Comparison of ENCODE assay signal across 7 mouse cellular contexts in the genomic region with DNA sequence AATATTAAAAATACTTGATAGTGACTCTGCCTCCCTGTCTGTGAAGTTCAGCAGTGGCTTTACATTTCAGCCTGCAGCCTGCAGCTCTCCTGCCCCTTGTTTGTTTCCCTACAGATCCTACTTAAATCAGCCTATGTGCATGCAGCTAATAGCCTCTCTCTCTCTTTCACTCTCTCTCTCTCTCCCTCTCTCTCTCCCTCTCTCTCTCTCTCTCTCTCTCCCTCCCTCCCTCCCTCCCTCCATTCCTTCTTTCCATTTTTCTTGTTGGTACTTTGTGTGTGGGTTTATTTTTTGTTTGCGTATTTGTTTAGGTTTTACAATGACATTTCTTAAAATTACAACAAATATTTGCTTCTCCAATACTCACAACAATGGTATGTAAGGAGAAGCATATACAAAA. TPM values are rescaled to one million over a fixed set of nuclear protein-coding genes. Genes with fewer than 3 reads are reported as not detected.
A peak's percentile ranks its signal among the peaks of the same experiment; 100 is the strongest.
DNase-seq lines count a peak whose midpoint lies in the region; ATAC-seq lines count a peak whose summit lies in the region.

A gene (minus strand): TSS at position 101 of the 400 bp plus-strand sequence.

- WGBS in lung, embryonic 15.5 days = 91% methylated on average over 1 of the region's 1 CpGs
- 95% methylated on average over 1 of the region's 1 CpGs for WGBS in embryonic facial prominence, embryonic 13.5 days
- WGBS in neural tube, embryonic 13.5 days = 94% methylated on average over 1 of the region's 1 CpGs

- H3K9ac ChIP-seq in lung, embryonic 15.5 days = peak within 1 kb of the TSS; percentile 43
- H3K9ac ChIP-seq in embryonic facial prominence, embryonic 13.5 days = peak within 1 kb of the TSS; percentile 66
- H3K9ac ChIP-seq in neural tube, embryonic 13.5 days = peak within 1 kb of the TSS; percentile 92

- H3K9me3 ChIP-seq in lung, embryonic 15.5 days = no peaks in the 10 kb centered on the region
- no peaks in the 10 kb centered on the region for H3K9me3 ChIP-seq in embryonic facial prominence, embryonic 13.5 days
- H3K9me3 ChIP-seq in neural tube, embryonic 13.5 days = no peaks in the 10 kb centered on the region

- H3K27ac ChIP-seq in lung, embryonic 15.5 days = peak within 1 kb of the TSS; percentile 44; the same call in 1 of the 2 replicates
- no peak within 1 kb of the TSS; the same call in 1 of the 2 replicates for H3K27ac ChIP-seq in embryonic facial prominence, embryonic 13.5 days
- H3K27ac ChIP-seq in neural tube, embryonic 13.5 days (replicated peaks) = peak within 1 kb of the TSS; percentile 97

- DNase-seq in lung, postnatal 36 days = no peak
- no peak for DNase-seq in layer of hippocampus, postnatal 25 days (ENCODE audit: extremely low spot score in 1 of 2, low spot score in 1 of 2)
- DNase-seq in right cerebral cortex, postnatal 4 days = no peak
- DNase-seq in urinary bladder, postnatal 25 days (ENCODE audit: low spot score) = no peak

- peaks cover 24% of the 10 kb centered on the region; the same call in 1 of the 2 replicates for H3K4me1 ChIP-seq in lung, embryonic 15.5 days
- H3K4me1 ChIP-seq in embryonic facial prominence, embryonic 13.5 days = peaks cover 27% of the 10 kb centered on the region
- peaks cover 28% of the 10 kb centered on the region for H3K4me1 ChIP-seq in neural tube, embryonic 13.5 days (replicated peaks)

- peak within 1 kb of the TSS; percentile 47 for H3K4me3 ChIP-seq in lung, embryonic 15.5 days
- peak within 1 kb of the TSS; percentile 40 for H3K4me3 ChIP-seq in embryonic facial prominence, embryonic 13.5 days
- peak within 1 kb of the TSS; percentile 62 for H3K4me3 ChIP-seq in neural tube, embryonic 13.5 days

- no peaks in the 10 kb centered on the region for H3K36me3 ChIP-seq in lung, embryonic 15.5 days
- H3K36me3 ChIP-seq in embryonic facial prominence, embryonic 13.5 days = no peaks in the 10 kb centered on the region
- H3K36me3 ChIP-seq in neural tube, embryonic 13.5 days = no peaks in the 10 kb centered on the region

- H3K4me2 ChIP-seq in lung, embryonic 15.5 days = peak within 1 kb of the TSS; percentile 63
- H3K4me2 ChIP-seq in embryonic facial prominence, embryonic 13.5 days = peak within 1 kb of the TSS; percentile 61
- H3K4me2 ChIP-seq in neural tube, embryonic 13.5 days = peak within 1 kb of the TSS; percentile 70

- ATAC-seq in lung, embryonic 15.5 days (ENCODE audit: borderline replicate concordance, extremely low read depth, low FRiP score, low TSS enrichment) = no peak
- no peak for ATAC-seq in embryonic facial prominence, embryonic 13.5 days (ENCODE audit: insufficient number of reproducible peaks, insufficient read depth, low FRiP score, low TSS enrichment, low read depth)
- peak; percentile 37; the same call in 1 of the 2 replicates for ATAC-seq in neural tube, embryonic 13.5 days (ENCODE audit: low read depth)

- no peaks in the 10 kb centered on the region for H3K27me3 ChIP-seq in lung, embryonic 15.5 days
- H3K27me3 ChIP-seq in embryonic facial prominence, embryonic 13.5 days = no peaks in the 10 kb centered on the region
- no peaks in the 10 kb centered on the region for H3K27me3 ChIP-seq in neural tube, embryonic 13.5 days

RNA-seq across cellular contexts. Expression of the gene that starts here (rescaled TPM):
- 17.2 and 18.3 TPM in 2 replicates for polyA plus RNA-seq in lung, embryonic 15.5 days (2015; fragmentation: Nextera tagmentation; extraction: Ambion mirVana)
- polyA plus RNA-seq in embryonic facial prominence, embryonic 13.5 days (2015; fragmentation: Nextera tagmentation; extraction: Ambion mirVana) = 16.4 and 17.5 TPM in 2 replicates
- 10 to 100 TPM; 68.6 to 69.6 TPM for total RNA-seq in layer of hippocampus, postnatal 25 days (2021)
- 95.4 and 97.8 TPM in 2 replicates for polyA plus RNA-seq in neural tube, embryonic 13.5 days (2015; fragmentation: Nextera tagmentation; extraction: Ambion mirVana)
